Mouse (Mus musculus): Measurements from ENCODE around the gene Cypt2. TPM values are rescaled to one million over a fixed set of nuclear protein-coding genes. Genes with fewer than 3 reads are reported as not detected.

The Cypt2 gene
- not detected in 2 replicates for total RNA-seq (2023)

GRCm38 (mm10) chrX:105499472-105499871 lies at the start of gene Cypt2:
Gene Cypt2 (plus strand): TSS chrX:105499772.

